Mouse (Mus musculus) stomach, postnatal 0 days (tissue): ENCODE results near the gene Tent5a. TPM values are rescaled to one million over a fixed set of nuclear protein-coding genes. Genes with fewer than 3 reads are reported as not detected.

ENCODE experiments used
- ATAC-seq: fragments of 200-750 bp; cut with Nextera tagmentation; 2 replicates; pipeline ENCODE4 v1.8.0; 2017; ENCODE audit not compliant: low FRiP score, low TSS enrichment
- DNase-seq: peaks from one replicate; pipeline ENCODE4 v3.0.0-alpha.2; 2016; ENCODE audit warnings: low spot score
- H3K27ac ChIP-seq: fragments of 300-500 bp; sonication (generic); replicated peaks from 2 replicates; pipeline ENCODE4 v1.5.1; 2014; ENCODE audit warnings: mild to moderate bottlenecking, control low read depth
- H3K27me3 ChIP-seq: fragments of 300-500 bp; sonication (generic); 2 replicates; pipeline ENCODE4 v1.6.1; 2014; ENCODE audit warnings: low read length; ENCODE audit not compliant: control insufficient read depth, insufficient read depth
- H3K36me3 ChIP-seq: fragments of 300-500 bp; sonication (generic); 2 replicates; pipeline ENCODE4 v1.6.1; 2014; ENCODE audit warnings: low read length, mixed read lengths; ENCODE audit not compliant: control insufficient read depth, insufficient read depth
- H3K4me1 ChIP-seq: fragments of 300-500 bp; sonication (generic); replicated peaks from 2 replicates; pipeline ENCODE4 v1.6.1; 2014; ENCODE audit warnings: antibody characterized with exemption; ENCODE audit not compliant: control insufficient read depth, insufficient read depth
- H3K4me2 ChIP-seq: fragments of 300-500 bp; sonication (generic); replicated peaks from 2 replicates; pipeline ENCODE4 v1.6.1; 2014; ENCODE audit warnings: low read depth, mild to moderate bottlenecking, control low read depth, moderate library complexity
- H3K4me3 ChIP-seq: fragments of 300-500 bp; sonication (generic); 2 replicates; pipeline ENCODE4 v1.5.1; 2014; ENCODE audit warnings: low read depth, low read length, control low read depth
- H3K9ac ChIP-seq: fragments of 300-500 bp; sonication (generic); 2 replicates; pipeline ENCODE4 v1.6.1; 2014; ENCODE audit warnings: mild to moderate bottlenecking, low read length, control low read depth, mixed read lengths
- H3K9me3 ChIP-seq: fragments of 300-500 bp; sonication (generic); 2 replicates; pipeline ENCODE4 v1.6.1; 2016; ENCODE audit warnings: low read length; ENCODE audit not compliant: control insufficient read depth
- CTCF ChIP-seq: IDR thresholded peaks from 2 replicates; pipeline ENCODE4 v1.5.1; 2016; ENCODE audit warnings: antibody characterized with exemption, low read depth, mild to moderate bottlenecking, moderate library complexity
- EP300 ChIP-seq: optimal IDR thresholded peaks from 2 replicates; pipeline ENCODE3; 2016; ENCODE audit warnings: antibody characterized with exemption
- whole genome bisulfite sequencing: fragments of 180-500 bp; shearing (Covaris S2); extraction: QIAGEN DNeasy Blood & Tissue Kit; methylation state at CpG from one replicate; pipeline ENCODE4 v1.1.7; 2014; 5-methylcytosine and 5-hydroxymethylcytosine counted together
- polyA plus RNA-seq: library from polyadenylated mRNA; unstranded; fragments of >200 nt; fragmentation: Nextera tagmentation; extraction: Ambion mirVana; gene quantifications from 2 replicates; pipeline ENCODE4 v1.2.1, GENCODE M21; 2015

Tent5a gene
- polyA plus RNA-seq, 1 experiment from 2014 or later, result 22.9 TPM

GRCm38 (mm10) chr9:85274114-85274513, 53.0 kb downstream of the Tent5a start:
- no peak for DNase-seq
- TF ChIP-seq EP300 (no peak), CTCF (no peak)
- Histone ChIP-seq H3K4me1 (no peaks in the 10 kb centered on the region), H3K9ac (no peak overlapping the region), H3K4me2 (no peak overlapping the region), H3K27ac (no peak overlapping the region), H3K27me3 (no peaks in the 10 kb centered on the region), H3K9me3 (no peaks in the 10 kb centered on the region), H3K36me3 (no peaks in the 10 kb centered on the region), H3K4me3 (no peak overlapping the region)
- WGBS, result 78% methylated on average over 2 of the region's 2 CpGs
- no peak for ATAC-seq

Other genes with a start within 250 kb of the Tent5a start
- gene Gm11114, start 14.6 kb downstream of the Tent5a start, polyA plus RNA-seq, result not detected in 2 replicates